Mouse (Mus musculus) c-Kit-positive CD71-positive TER-119-positive erythroid progenitor cells, embryonic 14.5 days (primary cell): ENCODE data around the gene Bckdha.

Experiments
- DNase-seq: peaks from one replicate; pipeline ENCODE4 v3.0.0-alpha.2; 2013; ENCODE audit warnings: low spot score

Bckdha gene

GRCm38 (mm10) chr7:25611501-25611900 is 47.3 kb downstream of the Bckdha start:
- no peak for DNase-seq

- DNase-seq, result no peak
Measured at GRCm38 (mm10) chr7:25610056-25610455, 48.7 kb downstream of the Bckdha start.

GRCm38 (mm10) chr7:25607196-25607595 is 51.6 kb downstream of the Bckdha start:
- DNase-seq, result no peak

- DNase-seq, result no peak
Measured at GRCm38 (mm10) chr7:25606625-25607063, 52.1 kb downstream of the Bckdha start.

- no peak for DNase-seq
Measured at GRCm38 (mm10) chr7:25601346-25601745, 57.4 kb downstream of the Bckdha start.

GRCm38 (mm10) chr7:25600666-25601065 is 58.1 kb downstream of the Bckdha start:
- no peak for DNase-seq

- DNase-seq, result peak; percentile 64
Measured at GRCm38 (mm10) chr7:25599663-25600062, 59.1 kb downstream of the Bckdha start.

GRCm38 (mm10) chr7:25593859-25594258 is 64.9 kb downstream of the Bckdha start:
- no peak for DNase-seq

- no peak for DNase-seq
Measured at GRCm38 (mm10) chr7:25591226-25591625, 67.6 kb downstream of the Bckdha start.

- no peak for DNase-seq
Measured at GRCm38 (mm10) chr7:25585351-25586204, 73.2 kb downstream of the Bckdha start.

GRCm38 (mm10) chr7:25584651-25585050 is 74.1 kb downstream of the Bckdha start:
- DNase-seq, result no peak

- no peak for DNase-seq
Measured at GRCm38 (mm10) chr7:25582301-25582810, 76.4 kb downstream of the Bckdha start.
